Mouse (Mus musculus) brown adipose tissue, adult 24 weeks (tissue): Measurements from ENCODE around the gene Draxin. TPM values are rescaled to one million over a fixed set of nuclear protein-coding genes. Genes with fewer than 3 reads are reported as not detected.
A peak's percentile ranks its signal among the peaks of the same experiment; 100 is the strongest.

Experiments used
- H3K27ac ChIP-seq: fragments of 200-500 bp; replicated peaks from 2 replicates; pipeline ENCODE4 v1.5.1; 2012; ENCODE audit warnings: low read depth, mild to moderate bottlenecking, low read length
- H3K4me1 ChIP-seq: fragments of 200-500 bp; 2 replicates; pipeline ENCODE4 v1.6.1; 2012; ENCODE audit warnings: low read length, mixed read lengths; ENCODE audit not compliant: control insufficient read depth, insufficient read depth, insufficient read length
- H3K4me3 ChIP-seq: fragments of 200-500 bp; 2 replicates; pipeline ENCODE4 v1.5.1; 2012; ENCODE audit warnings: low read depth, mild to moderate bottlenecking, low read length, moderate library complexity; ENCODE audit not compliant: insufficient read depth
- polyA plus RNA-seq: library from polyadenylated mRNA; stranded (reverse); fragments of >200 nt; gene quantifications from 2 replicates; pipeline ENCODE4 v1.2.4, GENCODE M21; 2012; ENCODE audit not compliant: missing spikeins, insufficient read depth, insufficient read length

Gene Draxin
- polyA plus RNA-seq, 1 experiment, result not detected

GRCm38 (mm10) chr4:148115467-148115866, 15.0 kb downstream of the Draxin start:
- no peak overlapping the region for H3K27ac ChIP-seq
- H3K4me3 ChIP-seq, result no peak overlapping the region
- no peaks in the 10 kb centered on the region for H3K4me1 ChIP-seq

GRCm38 (mm10) chr4:148114758-148115391, 15.6 kb downstream of the Draxin start:
- no peak overlapping the region for H3K27ac ChIP-seq
- no peaks in the 10 kb centered on the region for H3K4me1 ChIP-seq
- H3K4me3 ChIP-seq, result no peak overlapping the region

GRCm38 (mm10) chr4:148112519-148112918, 18.0 kb downstream of the Draxin start:
- Histone ChIP-seq H3K27ac (no peak overlapping the region), H3K4me3 (no peak overlapping the region), H3K4me1 (no peaks in the 10 kb centered on the region)

- H3K4me3 ChIP-seq, result no peak overlapping the region
- no peaks in the 10 kb centered on the region for H3K4me1 ChIP-seq
- no peak overlapping the region for H3K27ac ChIP-seq
Measured at GRCm38 (mm10) chr4:148109215-148109614, 21.3 kb downstream of the Draxin start.

- Histone ChIP-seq H3K4me1 (no peaks in the 10 kb centered on the region), H3K27ac (no peak overlapping the region), H3K4me3 (no peak overlapping the region)
Measured at GRCm38 (mm10) chr4:148108565-148109100, 21.9 kb downstream of the Draxin start.

GRCm38 (mm10) chr4:148107621-148108291, 22.7 kb downstream of the Draxin start:
- Histone ChIP-seq H3K27ac (no peak overlapping the region), H3K4me3 (no peak overlapping the region), H3K4me1 (no peaks in the 10 kb centered on the region)

- Histone ChIP-seq H3K4me3 (no peak overlapping the region), H3K27ac (no peak overlapping the region), H3K4me1 (no peaks in the 10 kb centered on the region)
Measured at GRCm38 (mm10) chr4:148104146-148104545, 26.4 kb downstream of the Draxin start.

GRCm38 (mm10) chr4:148101801-148102527, 28.5 kb downstream of the Draxin start:
- H3K4me1 ChIP-seq, result no peaks in the 10 kb centered on the region
- H3K4me3 ChIP-seq, result peak overlapping the region; percentile 37
- no peak overlapping the region for H3K27ac ChIP-seq

- Histone ChIP-seq H3K27ac (no peak overlapping the region), H3K4me1 (no peaks in the 10 kb centered on the region), H3K4me3 (no peak overlapping the region)
Measured at GRCm38 (mm10) chr4:148098666-148099065, 31.8 kb downstream of the Draxin start.

- Histone ChIP-seq H3K27ac (no peak overlapping the region), H3K4me1 (no peaks in the 10 kb centered on the region), H3K4me3 (no peak overlapping the region)
Measured at GRCm38 (mm10) chr4:148097936-148098335, 32.6 kb downstream of the Draxin start.

GRCm38 (mm10) chr4:148095081-148095480, 35.4 kb downstream of the Draxin start:
- Histone ChIP-seq H3K4me1 (no peaks in the 10 kb centered on the region), H3K27ac (no peak overlapping the region), H3K4me3 (no peak overlapping the region)

GRCm38 (mm10) chr4:148094161-148094560, 36.3 kb downstream of the Draxin start:
- Histone ChIP-seq H3K4me1 (no peaks in the 10 kb centered on the region), H3K27ac (no peak overlapping the region), H3K4me3 (no peak overlapping the region)

GRCm38 (mm10) chr4:148092551-148093271, 37.8 kb downstream of the Draxin start:
- H3K4me1 ChIP-seq, result no peaks in the 10 kb centered on the region; the same call in 1 of the 2 replicates
- H3K4me3 ChIP-seq, result no peak overlapping the region
- no peak overlapping the region for H3K27ac ChIP-seq

- Histone ChIP-seq H3K27ac (no peak overlapping the region), H3K4me3 (no peak overlapping the region), H3K4me1 (no peaks in the 10 kb centered on the region; the same call in none of the 2 replicates)
Measured at GRCm38 (mm10) chr4:148091181-148091580, 39.3 kb downstream of the Draxin start.

- Histone ChIP-seq H3K4me1 (peaks cover 3% of the 10 kb centered on the region), H3K4me3 (no peak overlapping the region), H3K27ac (no peak overlapping the region)
Measured at GRCm38 (mm10) chr4:148089166-148089565, 41.3 kb downstream of the Draxin start.
